Mouse (Mus musculus) liver, adult 2 months (tissue): Measurements from ENCODE around the gene Kalrn. TPM values are rescaled to one million over a fixed set of nuclear protein-coding genes. Genes with fewer than 3 reads are reported as not detected.

Experiments
- DNase-seq: peaks from one replicate; pipeline ENCODE4 v3.0.0-alpha.2; 2011; ENCODE audit warnings: low read depth, low spot score; ENCODE audit errors: extremely low read depth
- H3K27ac ChIP-seq: fragments of 200-500 bp; replicated peaks from 2 replicates; pipeline ENCODE4 v1.5.1; 2012; ENCODE audit warnings: low read depth, mild to moderate bottlenecking, control low read depth, inconsistent platforms, low read length; ENCODE audit not compliant: insufficient read depth
- H3K27me3 ChIP-seq: fragments of 200-500 bp; 2 replicates; pipeline ENCODE4 v1.6.1; 2012; ENCODE audit warnings: mild to moderate bottlenecking, moderate library complexity, low read length, inconsistent platforms; ENCODE audit not compliant: control insufficient read depth, insufficient read depth
- H3K36me3 ChIP-seq: fragments of 200-500 bp; 2 replicates; pipeline ENCODE4 v1.6.1; 2012; ENCODE audit warnings: low read length, inconsistent platforms; ENCODE audit not compliant: control insufficient read depth, insufficient read depth
- H3K4me1 ChIP-seq: fragments of 200-500 bp; 2 replicates; pipeline ENCODE4 v1.6.1; 2011; ENCODE audit warnings: low read length; ENCODE audit not compliant: control insufficient read depth, insufficient read depth
- H3K4me3 ChIP-seq: fragments of 200-500 bp; 2 replicates; pipeline ENCODE4 v1.5.1; 2011; ENCODE audit warnings: low read depth, mild to moderate bottlenecking, control low read depth, low read length, moderate library complexity; ENCODE audit not compliant: insufficient read depth
- H3K79me2 ChIP-seq: fragments of 200-500 bp; 2 replicates; pipeline ENCODE4 v1.6.1; 2012; ENCODE audit warnings: inconsistent platforms, mild to moderate bottlenecking, low read length, moderate library complexity; ENCODE audit not compliant: control insufficient read depth, insufficient read depth
- H3K9ac ChIP-seq: fragments of 200-500 bp; 2 replicates; pipeline ENCODE4 v1.6.1; 2012; ENCODE audit warnings: low read depth, mild to moderate bottlenecking, control low read depth, inconsistent platforms, low read length
- CTCF ChIP-seq: fragments of 200-500 bp; IDR thresholded peaks from 2 replicates; pipeline ENCODE4 v1.5.1; 2011; ENCODE audit warnings: low read depth, low read length, control low read depth
- POLR2A ChIP-seq: fragments of 200-500 bp; IDR thresholded peaks from 2 replicates; pipeline ENCODE4 v1.6.1; 2011; ENCODE audit warnings: low read length, control low read depth; ENCODE audit not compliant: insufficient read depth; ENCODE audit errors: extremely low read depth
- WGBS: fragments of 180-500 bp; shearing (Covaris S2); methylation state at CpG from one replicate; pipeline ENCODE4 v1.1.7; 2018; 5-methylcytosine and 5-hydroxymethylcytosine counted together
- polyA plus RNA-seq: library from polyadenylated mRNA; depleted of rRNA; stranded (reverse); fragments of >200 nt; gene quantifications from 2 replicates; pipeline ENCODE4 v1.2.3, GENCODE M21; 2012
- total RNA-seq: library from RNA; depleted of rRNA; stranded (reverse); fragments of >200 nt; gene quantifications from 2 replicates; pipeline ENCODE4 v1.2.3, GENCODE M21; 2014

Kalrn gene
- total and polyA plus RNA-seq, 2 experiments: 14.0 to 34.8 TPM

GRCm38 (mm10) chr16:34549470-34549999 lies 23.8 kb downstream of the Kalrn start:
- 79% methylated on average over 5 of the region's 5 CpGs for WGBS
- Histone ChIP-seq H3K36me3 (no peaks in the 10 kb centered on the region), H3K4me1 (no peaks in the 10 kb centered on the region), H3K27ac (no peak overlapping the region), H3K27me3 (no peaks in the 10 kb centered on the region; the same call in 1 of the 2 replicates), H3K9ac (no peak overlapping the region), H3K4me3 (no peak overlapping the region), H3K79me2 (no peaks in the 10 kb centered on the region)
- TF ChIP-seq POLR2A (no peak), CTCF (no peak)
- no peak for DNase-seq

DNA sequence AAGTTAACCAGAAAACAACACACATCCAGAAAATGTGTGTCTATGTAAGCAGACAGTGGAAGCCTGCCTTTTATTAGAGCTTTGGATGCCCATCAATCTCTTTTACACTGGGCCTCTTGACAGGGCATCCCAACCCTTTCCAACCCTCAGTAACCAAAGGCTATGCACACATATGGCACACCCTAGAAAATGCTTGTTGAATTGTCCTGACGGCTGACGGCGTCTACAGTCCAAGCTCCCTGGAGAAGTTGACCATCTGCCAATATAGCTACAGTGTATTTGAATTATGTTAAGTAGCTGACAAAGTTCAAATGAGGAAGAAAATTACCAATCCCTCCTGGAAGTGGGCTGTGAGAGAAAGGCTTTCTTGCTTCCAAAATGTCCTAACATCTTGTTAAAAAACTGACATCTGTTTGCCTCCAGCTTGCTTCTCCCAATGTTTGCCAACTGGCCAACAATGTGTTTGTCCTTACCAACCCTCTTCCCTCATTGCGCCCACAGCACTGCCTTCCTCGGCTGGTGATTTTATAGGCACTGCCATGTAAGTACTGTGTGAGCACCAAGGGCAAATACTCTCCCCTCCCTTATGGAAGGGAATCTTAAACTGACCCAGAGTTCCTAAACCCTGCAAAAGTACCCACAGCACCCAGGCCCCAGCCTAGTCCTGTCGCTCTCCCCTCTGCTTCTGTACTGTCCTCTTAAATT lies 26.4 kb downstream of the Kalrn start:
- no peak overlapping the region for H3K4me3 ChIP-seq
- WGBS: 78% methylated on average over 6 of the region's 6 CpGs

GRCm38 (mm10) chr16:34543754-34544153 lies 29.6 kb downstream of the Kalrn start:
- Histone ChIP-seq H3K4me1 (no peaks in the 10 kb centered on the region), H3K36me3 (no peaks in the 10 kb centered on the region), H3K27ac (no peak overlapping the region), H3K9ac (no peak overlapping the region), H3K4me3 (no peak overlapping the region), H3K79me2 (no peaks in the 10 kb centered on the region), H3K27me3 (no peaks in the 10 kb centered on the region; the same call in 1 of the 2 replicates)
- no peak for TF ChIP-seq POLR2A
- TF ChIP-seq CTCF: no peak
- DNase-seq: no peak
- WGBS: 88% methylated on average over 4 of the region's 4 CpGs

More for the DNA sequence above, 26.4 kb downstream of the Kalrn start:
- no peaks in the 10 kb centered on the region for H3K36me3 ChIP-seq
- H3K27ac ChIP-seq: no peak overlapping the region
- H3K79me2 ChIP-seq: no peaks in the 10 kb centered on the region
- DNase-seq: no peak
- H3K4me1 ChIP-seq: no peaks in the 10 kb centered on the region
- no peak for TF ChIP-seq CTCF
- TF ChIP-seq POLR2A: no peak
- no peak overlapping the region for H3K9ac ChIP-seq
- no peaks in the 10 kb centered on the region; the same call in 1 of the 2 replicates for H3K27me3 ChIP-seq

DNA sequence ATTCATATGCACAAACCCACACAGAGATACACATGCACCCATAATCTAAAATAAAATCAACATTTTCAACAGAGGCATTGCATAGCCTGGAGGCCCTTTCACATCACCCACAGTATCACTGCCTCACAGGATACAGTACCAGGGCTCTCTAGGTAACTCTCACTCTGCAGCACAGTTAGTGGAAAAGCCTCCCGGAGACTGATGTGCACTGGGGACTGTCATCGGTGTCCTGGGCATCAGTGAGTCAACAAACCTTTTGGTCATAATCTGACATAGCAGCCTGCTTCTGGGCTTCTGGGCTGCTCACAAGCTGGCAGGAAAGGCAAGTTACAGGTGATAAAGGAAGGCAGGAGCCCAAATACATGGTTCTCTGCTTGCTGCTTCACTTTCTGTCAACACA lies 31.0 kb downstream of the Kalrn start:
- Histone ChIP-seq H3K36me3 (no peaks in the 10 kb centered on the region), H3K9ac (no peak overlapping the region), H3K27ac (no peak overlapping the region), H3K4me3 (no peak overlapping the region), H3K79me2 (no peaks in the 10 kb centered on the region), H3K27me3 (no peaks in the 10 kb centered on the region; the same call in 1 of the 2 replicates), H3K4me1 (no peaks in the 10 kb centered on the region)
- no peak for DNase-seq
- 99% methylated on average over 2 of the region's 2 CpGs for WGBS
- no peak for TF ChIP-seq POLR2A
- no peak for TF ChIP-seq CTCF

DNA sequence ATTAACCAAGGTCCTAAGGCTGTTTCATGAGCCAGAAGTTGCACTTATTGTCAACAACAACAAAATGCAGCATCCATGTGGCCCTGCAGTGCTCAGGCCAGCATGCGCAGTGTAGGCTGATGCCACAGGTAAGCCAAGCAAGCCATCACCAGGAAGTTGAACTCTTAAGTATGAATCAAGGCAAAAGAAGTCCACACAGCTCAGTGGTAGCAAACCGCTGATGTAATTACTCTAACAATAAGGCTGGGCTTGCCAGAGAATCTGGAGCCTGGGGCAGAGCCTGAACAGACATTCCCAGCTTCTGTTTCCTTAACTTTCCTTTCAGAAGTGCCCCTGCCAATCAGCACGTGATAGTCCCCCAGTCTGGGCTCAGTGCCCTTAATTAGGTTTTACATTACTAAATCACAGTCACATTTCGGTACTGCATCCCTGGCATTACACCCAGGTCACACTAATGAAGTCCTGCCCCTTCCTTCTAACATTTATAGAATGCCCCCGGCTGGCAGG lies 34.6 kb downstream of the Kalrn start:
- Histone ChIP-seq H3K9ac (no peak overlapping the region), H3K4me3 (no peak overlapping the region), H3K4me1 (no peaks in the 10 kb centered on the region), H3K36me3 (no peaks in the 10 kb centered on the region), H3K79me2 (no peaks in the 10 kb centered on the region), H3K27ac (no peak overlapping the region), H3K27me3 (no peaks in the 10 kb centered on the region)
- DNase-seq: no peak
- WGBS: 76% methylated on average over 5 of the region's 5 CpGs
- no peak for TF ChIP-seq CTCF
- no peak for TF ChIP-seq POLR2A

GRCm38 (mm10) chr16:34536300-34536699 lies 37.0 kb downstream of the Kalrn start:
- TF ChIP-seq POLR2A: no peak
- TF ChIP-seq CTCF: no peak

More at GRCm38 (mm10) chr16:34536300-34536699, 37.0 kb downstream of the Kalrn start:
- DNase-seq: no peak
- H3K9ac ChIP-seq: no peak overlapping the region
- 82% methylated on average over 6 of the region's 6 CpGs for WGBS
- H3K27ac ChIP-seq: no peak overlapping the region
- H3K36me3 ChIP-seq: no peaks in the 10 kb centered on the region
- H3K4me3 ChIP-seq: no peak overlapping the region
- no peaks in the 10 kb centered on the region for H3K4me1 ChIP-seq
- no peaks in the 10 kb centered on the region for H3K27me3 ChIP-seq
- H3K79me2 ChIP-seq: no peaks in the 10 kb centered on the region
